Mouse (Mus musculus): ENCODE results near the gene Rap1gap2. TPM values are rescaled to one million over a fixed set of nuclear protein-coding genes. Genes with fewer than 3 reads are reported as not detected.

Gene Rap1gap2
- total and polyA plus RNA-seq, 3 experiments: 55.4 to 79.8 (median 76.6) TPM

- Histone ChIP-seq H3K9ac (ENCODE audit: insufficient read depth, low read depth) (no peak overlapping the region), H3K4me2 (ENCODE audit: insufficient read depth, low read depth, poor library complexity, severe bottlenecking) (no peak overlapping the region), H3K27ac (ENCODE audit: insufficient read depth, low read depth) (no peak overlapping the region), H3K79me2 (replicated peaks; ENCODE audit: control insufficient read depth, extremely low read depth, insufficient read depth, poor library complexity, severe bottlenecking) (no peaks in the 10 kb centered on the region), H3K4me3 (replicated peaks in 1 of 3; ENCODE audit: low read depth in 2 of 3, low read length in 2 of 3, poor library complexity in 1 of 3) (no peak overlapping the region), H3K9me3 (replicated peaks; ENCODE audit: low read length) (no peaks in the 10 kb centered on the region), H3K27me3 (replicated peaks) (no peaks in the 10 kb centered on the region), H3K36me3 (replicated peaks in 1 of 2; ENCODE audit: control insufficient read depth in 1 of 2, insufficient read depth in 1 of 2, low read length in 1 of 2) (peaks cover 48 to 92% of the 10 kb centered on the region in 2 experiments), H3K4me1 (ENCODE audit: control insufficient read depth in 1 of 2, insufficient read depth in 2 of 2) (peaks cover 11 to 67% of the 10 kb centered on the region in 2 experiments; a peak in 3 of 4 replicates)
- TF ChIP-seq SIN3A (IDR thresholded peaks at IDR 0.05; ENCODE audit: low read length): no peak
- TF ChIP-seq CTCF (conservative IDR thresholded peaks at IDR 0.05 in 1 of 2, IDR thresholded peaks at IDR 0.05 in 1 of 2; ENCODE audit: low read depth in 2 of 2, low read length in 2 of 2): no peak
- no peak for TF ChIP-seq KAT2A (IDR thresholded peaks at IDR 0.05; ENCODE audit: insufficient replicate concordance, low read length)
- TF ChIP-seq IRF4 (IDR thresholded peaks at IDR 0.05; ENCODE audit: low read depth, low read length): no peak
- TF ChIP-seq ZKSCAN1 (IDR thresholded peaks at IDR 0.05; ENCODE audit: borderline replicate concordance, low read depth, low read length): no peak
- no peak for TF ChIP-seq UBTF (IDR thresholded peaks at IDR 0.05; ENCODE audit: low read depth, low read length)
- no peak for TF ChIP-seq EP300 (IDR thresholded peaks at IDR 0.05; ENCODE audit: low read length)
- TF ChIP-seq CHD1 (IDR thresholded peaks at IDR 0.05; ENCODE audit: low read depth, low read length): no peak
- TF ChIP-seq MYC (IDR thresholded peaks at IDR 0.05; ENCODE audit: low read depth, low read length): no peak
- no peak for TF ChIP-seq CHD2 (IDR thresholded peaks at IDR 0.05; ENCODE audit: low read length)
- no peak for DNase-seq (ENCODE audit: extremely low read depth)
- in situ Hi-C loops (cut with MboI; ENCODE audit: low pct_ligation_motif_present, low pct_unique_long_range_greater_than_20kb, low sequenced_read_pairs) (no loop called here), dilution Hi-C loops (cut with MboI; ENCODE audit: extremely low pct_ligation_motif_present, extremely low pct_unique_long_range_greater_than_20kb, low sequenced_read_pairs) (no loop called here)
Measured at GRCm38 (mm10) chr11:74435366-74435765, 175.3 kb downstream of the Rap1gap2 start.

- Histone ChIP-seq H3K36me3 (replicated peaks in 1 of 2; ENCODE audit: control insufficient read depth in 1 of 2, insufficient read depth in 1 of 2, low read length in 1 of 2) (peaks cover 53 to 92% of the 10 kb centered on the region in 2 experiments), H3K79me2 (replicated peaks; ENCODE audit: control insufficient read depth, extremely low read depth, insufficient read depth, poor library complexity, severe bottlenecking) (no peaks in the 10 kb centered on the region), H3K4me2 (ENCODE audit: insufficient read depth, low read depth, poor library complexity, severe bottlenecking) (no peak overlapping the region), H3K4me3 (replicated peaks in 1 of 3; ENCODE audit: low read depth in 2 of 3, low read length in 2 of 3, poor library complexity in 1 of 3) (no peak overlapping the region), H3K9ac (ENCODE audit: insufficient read depth, low read depth) (no peak overlapping the region), H3K27me3 (replicated peaks) (no peaks in the 10 kb centered on the region), H3K4me1 (ENCODE audit: control insufficient read depth in 1 of 2, insufficient read depth in 2 of 2) (peaks cover 2 to 47% of the 10 kb centered on the region in 2 experiments; a peak in 3 of 4 replicates), H3K9me3 (replicated peaks; ENCODE audit: low read length) (no peaks in the 10 kb centered on the region), H3K27ac (ENCODE audit: insufficient read depth, low read depth) (no peak overlapping the region)
- dilution Hi-C loops (cut with MboI; ENCODE audit: extremely low pct_ligation_motif_present, extremely low pct_unique_long_range_greater_than_20kb, low sequenced_read_pairs) (no loop called here), in situ Hi-C loops (cut with MboI; ENCODE audit: low pct_ligation_motif_present, low pct_unique_long_range_greater_than_20kb, low sequenced_read_pairs) (loop anchor here (5.0 kb wide), 1 partner anchor 49 kb away; no protein-coding TSS in a partner anchor)
- no peak for DNase-seq (ENCODE audit: extremely low read depth)
- no peak for TF ChIP-seq MEF2A (IDR thresholded peaks at IDR 0.05; ENCODE audit: borderline replicate concordance, low read depth, low read length)
- no peak for TF ChIP-seq MXI1 (IDR thresholded peaks at IDR 0.05; ENCODE audit: low read depth, low read length)
Measured at GRCm38 (mm10) chr11:74433000-74433399, 177.7 kb downstream of the Rap1gap2 start.

- Histone ChIP-seq H3K4me3 (replicated peaks in 1 of 3; ENCODE audit: low read depth in 2 of 3, low read length in 2 of 3, poor library complexity in 1 of 3) (no peak overlapping the region), H3K27ac (ENCODE audit: insufficient read depth, low read depth) (no peak overlapping the region), H3K27me3 (replicated peaks) (no peaks in the 10 kb centered on the region), H3K4me1 (ENCODE audit: control insufficient read depth in 1 of 2, insufficient read depth in 2 of 2) (peaks cover 0 to 21% of the 10 kb centered on the region in 2 experiments; a peak in 2 of 4 replicates), H3K9me3 (replicated peaks; ENCODE audit: low read length) (no peaks in the 10 kb centered on the region), H3K9ac (ENCODE audit: insufficient read depth, low read depth) (no peak overlapping the region), H3K79me2 (replicated peaks; ENCODE audit: control insufficient read depth, extremely low read depth, insufficient read depth, poor library complexity, severe bottlenecking) (no peaks in the 10 kb centered on the region), H3K36me3 (replicated peaks in 1 of 2; ENCODE audit: control insufficient read depth in 1 of 2, insufficient read depth in 1 of 2, low read length in 1 of 2) (peaks cover 39 to 84% of the 10 kb centered on the region in 2 experiments), H3K4me2 (ENCODE audit: insufficient read depth, low read depth, poor library complexity, severe bottlenecking) (no peak overlapping the region)
- dilution Hi-C loops (cut with MboI; ENCODE audit: extremely low pct_ligation_motif_present, extremely low pct_unique_long_range_greater_than_20kb, low sequenced_read_pairs) (no loop called here), in situ Hi-C loops (cut with MboI; ENCODE audit: low pct_ligation_motif_present, low pct_unique_long_range_greater_than_20kb, low sequenced_read_pairs) (loop anchor here (5.0 kb wide), 1 partner anchor 52 kb away; no protein-coding TSS in a partner anchor)
- DNase-seq (ENCODE audit: extremely low read depth): no peak
- TF ChIP-seq SIN3A (IDR thresholded peaks at IDR 0.05; ENCODE audit: low read length) (no peak), MEF2A (IDR thresholded peaks at IDR 0.05; ENCODE audit: borderline replicate concordance, low read depth, low read length) (no peak), CHD1 (IDR thresholded peaks at IDR 0.05; ENCODE audit: low read depth, low read length) (no peak), BHLHE40 (IDR thresholded peaks at IDR 0.05; ENCODE audit: low read depth, low read length) (no peak), UBTF (IDR thresholded peaks at IDR 0.05; ENCODE audit: low read depth, low read length) (no peak), EP300 (IDR thresholded peaks at IDR 0.05; ENCODE audit: low read length) (no peak), TCF12 (IDR thresholded peaks at IDR 0.05; ENCODE audit: low read depth, low read length) (no peak), MAFK (IDR thresholded peaks at IDR 0.05; ENCODE audit: insufficient replicate concordance, low read length) (no peak), ZNF384 (IDR thresholded peaks at IDR 0.05; ENCODE audit: low read depth, low read length) (no peak), USF1 (IDR thresholded peaks at IDR 0.05; ENCODE audit: low read depth, low read length) (no peak), JUN (IDR thresholded peaks at IDR 0.05; ENCODE audit: insufficient read depth, low read depth, low read length) (no peak), POLR2AphosphoS2 (IDR thresholded peaks at IDR 0.05; ENCODE audit: low read depth, low read length) (no peak), NRF1 (IDR thresholded peaks at IDR 0.05; ENCODE audit: low read depth, low read length) (no peak), CTCF (conservative IDR thresholded peaks at IDR 0.05 in 1 of 2, IDR thresholded peaks at IDR 0.05 in 1 of 2; ENCODE audit: low read depth in 2 of 2, low read length in 2 of 2) (no peak), MXI1 (IDR thresholded peaks at IDR 0.05; ENCODE audit: low read depth, low read length) (no peak), ZKSCAN1 (IDR thresholded peaks at IDR 0.05; ENCODE audit: borderline replicate concordance, low read depth, low read length) (no peak), CHD2 (IDR thresholded peaks at IDR 0.05; ENCODE audit: low read length) (no peak), RAD21 (IDR thresholded peaks at IDR 0.05; ENCODE audit: low read depth, low read length) (no peak), NELFE (IDR thresholded peaks at IDR 0.05; ENCODE audit: low read depth, low read length) (no peak), KAT2A (IDR thresholded peaks at IDR 0.05; ENCODE audit: insufficient replicate concordance, low read length) (no peak)
Measured at GRCm38 (mm10) chr11:74429798-74430529, 180.8 kb downstream of the Rap1gap2 start.
